Mouse (Mus musculus) stomach, postnatal 0 days (tissue): Measurements from ENCODE around the gene Trem1. TPM values are rescaled to one million over a fixed set of nuclear protein-coding genes. Genes with fewer than 3 reads are reported as not detected.

ENCODE experiments used
- ATAC-seq: fragments of 200-750 bp; cut with Nextera tagmentation; 2 replicates; pipeline ENCODE4 v1.8.0; 2017; ENCODE audit not compliant: low FRiP score, low TSS enrichment
- DNase-seq: peaks from one replicate; pipeline ENCODE4 v3.0.0-alpha.2; 2016; ENCODE audit warnings: low spot score
- H3K27ac ChIP-seq: fragments of 300-500 bp; sonication (generic); replicated peaks from 2 replicates; pipeline ENCODE4 v1.5.1; 2014; ENCODE audit warnings: mild to moderate bottlenecking, control low read depth
- H3K27me3 ChIP-seq: fragments of 300-500 bp; sonication (generic); 2 replicates; pipeline ENCODE4 v1.6.1; 2014; ENCODE audit warnings: low read length; ENCODE audit not compliant: control insufficient read depth, insufficient read depth
- H3K36me3 ChIP-seq: fragments of 300-500 bp; sonication (generic); 2 replicates; pipeline ENCODE4 v1.6.1; 2014; ENCODE audit warnings: low read length, mixed read lengths; ENCODE audit not compliant: control insufficient read depth, insufficient read depth
- H3K4me1 ChIP-seq: fragments of 300-500 bp; sonication (generic); replicated peaks from 2 replicates; pipeline ENCODE4 v1.6.1; 2014; ENCODE audit warnings: antibody characterized with exemption; ENCODE audit not compliant: control insufficient read depth, insufficient read depth
- H3K4me2 ChIP-seq: fragments of 300-500 bp; sonication (generic); replicated peaks from 2 replicates; pipeline ENCODE4 v1.6.1; 2014; ENCODE audit warnings: low read depth, mild to moderate bottlenecking, control low read depth, moderate library complexity
- H3K4me3 ChIP-seq: fragments of 300-500 bp; sonication (generic); 2 replicates; pipeline ENCODE4 v1.5.1; 2014; ENCODE audit warnings: low read depth, low read length, control low read depth
- H3K9ac ChIP-seq: fragments of 300-500 bp; sonication (generic); 2 replicates; pipeline ENCODE4 v1.6.1; 2014; ENCODE audit warnings: mild to moderate bottlenecking, low read length, control low read depth, mixed read lengths
- H3K9me3 ChIP-seq: fragments of 300-500 bp; sonication (generic); 2 replicates; pipeline ENCODE4 v1.6.1; 2016; ENCODE audit warnings: low read length; ENCODE audit not compliant: control insufficient read depth
- CTCF ChIP-seq: IDR thresholded peaks from 2 replicates; pipeline ENCODE4 v1.5.1; 2016; ENCODE audit warnings: antibody characterized with exemption, low read depth, mild to moderate bottlenecking, moderate library complexity
- EP300 ChIP-seq: optimal IDR thresholded peaks from 2 replicates; pipeline ENCODE3; 2016; ENCODE audit warnings: antibody characterized with exemption
- WGBS: fragments of 180-500 bp; shearing (Covaris S2); extraction: QIAGEN DNeasy Blood & Tissue Kit; methylation state at CpG from one replicate; pipeline ENCODE4 v1.1.7; 2014; 5-methylcytosine and 5-hydroxymethylcytosine counted together
- polyA plus RNA-seq: library from polyadenylated mRNA; unstranded; fragments of >200 nt; fragmentation: Nextera tagmentation; extraction: Ambion mirVana; gene quantifications from 2 replicates; pipeline ENCODE4 v1.2.1, GENCODE M21; 2015

The Trem1 gene
- polyA plus RNA-seq, 1 experiment from 2014 or later = not detected

- Histone ChIP-seq H3K9ac (no peak within 1 kb of the TSS), H3K4me1 (no peaks in the 10 kb centered on the region), H3K27ac (no peak within 1 kb of the TSS), H3K27me3 (no peaks in the 10 kb centered on the region), H3K4me3 (no peak within 1 kb of the TSS), H3K9me3 (no peaks in the 10 kb centered on the region), H3K36me3 (no peaks in the 10 kb centered on the region), H3K4me2 (no peak within 1 kb of the TSS)
- DNase-seq (no peak), ATAC-seq (no peak)
- no peak for TF ChIP-seq EP300
- TF ChIP-seq CTCF = no peak
- 76% methylated on average over 11 of the region's 11 CpGs for WGBS
Observed at GRCm38 (mm10) chr17:48247221-48247928, 14.8 kb downstream of the Trem1 start, which contains the start of gene Trem3. TSS of gene Trem3 (plus strand) at chr17:48247777.

DNA sequence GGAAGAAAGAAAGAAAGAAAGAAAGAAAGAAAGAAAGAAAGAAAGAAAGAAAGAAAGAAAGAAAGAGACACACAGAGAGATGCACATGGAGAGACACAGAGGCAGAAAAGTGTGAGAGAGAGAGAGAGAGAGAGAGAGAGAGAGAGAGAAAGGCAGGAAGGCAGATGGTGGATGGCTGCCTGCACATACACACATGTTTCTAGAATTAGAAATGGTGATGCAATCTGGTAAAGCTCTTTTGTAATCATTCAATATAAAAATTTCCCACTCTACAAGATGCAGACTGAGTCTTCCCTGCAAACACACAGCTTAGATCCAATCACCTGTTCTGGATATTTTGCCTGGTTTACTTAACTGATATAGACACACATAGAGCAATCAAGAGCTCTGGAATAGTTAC is 16.5 kb downstream of the Trem1 start:
- Histone ChIP-seq H3K9me3 (no peaks in the 10 kb centered on the region), H3K27me3 (no peaks in the 10 kb centered on the region), H3K4me3 (no peak overlapping the region), H3K27ac (no peak overlapping the region), H3K4me2 (no peak overlapping the region), H3K9ac (no peak overlapping the region), H3K36me3 (no peaks in the 10 kb centered on the region), H3K4me1 (no peaks in the 10 kb centered on the region)
- DNase-seq = no peak
- TF ChIP-seq CTCF = no peak
- no peak for TF ChIP-seq EP300
- no peak for ATAC-seq

- TF ChIP-seq EP300 (no peak), CTCF (no peak)
- WGBS = 72% methylated on average over 11 of the region's 11 CpGs
- H3K9me3 ChIP-seq = no peaks in the 10 kb centered on the region
Observed at GRCm38 (mm10) chr17:48249501-48249900, 16.9 kb downstream of the Trem1 start.

DNA sequence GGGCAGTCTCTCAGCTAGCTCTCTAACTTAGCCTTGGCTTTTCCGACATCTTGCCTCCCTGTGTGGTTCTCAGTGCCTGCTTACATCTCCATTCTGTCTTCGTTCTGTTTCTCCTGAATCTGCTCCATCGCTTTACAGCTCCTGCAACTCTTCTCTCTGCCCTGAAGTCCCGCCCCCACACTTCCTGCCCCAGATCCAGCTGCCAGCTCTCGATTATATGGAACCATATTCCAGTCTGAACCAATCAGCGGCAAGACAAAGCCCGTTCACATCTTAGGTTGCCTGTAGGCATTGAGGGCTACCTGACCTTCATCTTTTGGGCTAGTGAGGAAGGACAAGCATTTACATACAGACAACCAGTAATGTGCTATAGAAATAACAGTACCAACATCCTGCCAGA is 18.1 kb downstream of the Trem1 start:
- H3K4me2 ChIP-seq = no peak overlapping the region
- H3K27me3 ChIP-seq = no peaks in the 10 kb centered on the region
- TF ChIP-seq EP300 (no peak), CTCF (no peak)
- H3K4me3 ChIP-seq = no peak overlapping the region
- no peak overlapping the region for H3K27ac ChIP-seq
- H3K9ac ChIP-seq = no peak overlapping the region
- WGBS = 82% methylated on average over 7 of the region's 7 CpGs
- no peaks in the 10 kb centered on the region for H3K36me3 ChIP-seq
- no peaks in the 10 kb centered on the region for H3K9me3 ChIP-seq
- H3K4me1 ChIP-seq = no peaks in the 10 kb centered on the region
- ATAC-seq (no peak), DNase-seq (no peak)

More at GRCm38 (mm10) chr17:48249501-48249900, 16.9 kb downstream of the Trem1 start:
- H3K4me3 ChIP-seq = no peak overlapping the region
- ATAC-seq (no peak), DNase-seq (no peak)
- H3K27ac ChIP-seq = no peak overlapping the region
- no peak overlapping the region for H3K4me2 ChIP-seq
- H3K9ac ChIP-seq = no peak overlapping the region
- H3K27me3 ChIP-seq = no peaks in the 10 kb centered on the region
- no peaks in the 10 kb centered on the region for H3K36me3 ChIP-seq
- H3K4me1 ChIP-seq = no peaks in the 10 kb centered on the region

DNA sequence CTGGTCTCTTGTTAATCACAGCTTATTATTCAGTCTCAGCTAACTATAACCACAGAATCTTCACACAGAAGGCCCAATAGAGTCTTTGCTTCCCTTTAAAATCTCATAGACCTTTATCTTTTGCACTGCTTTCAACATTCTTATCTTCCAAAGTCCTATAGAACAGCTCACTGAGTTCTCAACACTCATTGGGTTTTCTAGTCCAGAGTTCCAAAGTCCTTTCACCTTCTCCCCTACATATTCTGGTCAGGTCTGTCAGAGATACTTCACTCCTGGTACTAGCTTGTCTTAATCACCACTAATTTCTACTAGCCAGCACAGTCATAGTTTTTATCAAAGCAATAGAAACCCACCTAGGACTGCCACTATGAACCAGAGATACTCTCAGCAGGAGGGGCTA is 24.0 kb downstream of the Trem1 start:
- ATAC-seq = no peak
- Histone ChIP-seq H3K4me1 (no peaks in the 10 kb centered on the region), H3K36me3 (no peaks in the 10 kb centered on the region)

DNA sequence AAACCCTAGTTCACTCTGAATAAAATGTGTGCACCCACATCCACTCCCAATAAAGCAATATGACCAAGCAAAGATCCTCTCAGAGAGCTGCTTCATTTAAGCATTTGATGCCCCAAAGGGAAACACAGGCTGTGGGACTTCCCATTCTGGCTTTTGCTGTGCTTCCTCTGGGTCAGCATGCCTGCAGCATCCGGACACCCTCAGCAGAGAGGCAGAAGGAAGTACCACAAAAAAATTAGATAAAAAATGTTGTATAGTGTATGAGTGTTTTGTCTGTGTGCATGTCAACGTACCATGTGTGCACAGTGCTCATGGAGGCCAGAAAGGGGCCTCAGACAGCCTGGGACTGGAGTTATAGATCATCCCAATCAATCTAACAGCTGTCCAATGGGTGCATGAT is 29.3 kb downstream of the Trem1 start:
- Histone ChIP-seq H3K4me3 (no peak overlapping the region), H3K36me3 (no peaks in the 10 kb centered on the region), H3K27ac (no peak overlapping the region), H3K4me1 (no peaks in the 10 kb centered on the region), H3K9me3 (0 out of 2 replicates have a peak, but pooled peaks cover 3% of the 10 kb centered on the region), H3K9ac (no peak overlapping the region), H3K4me2 (no peak overlapping the region), H3K27me3 (no peaks in the 10 kb centered on the region)
- ATAC-seq = no peak
- no peak for DNase-seq
- TF ChIP-seq EP300 = no peak
- WGBS = 59% methylated on average over 2 of the region's 2 CpGs

More for the DNA sequence above, 24.0 kb downstream of the Trem1 start:
- H3K27ac ChIP-seq = no peak overlapping the region
- H3K9ac ChIP-seq = no peak overlapping the region
- H3K4me2 ChIP-seq = no peak overlapping the region
- H3K27me3 ChIP-seq = no peaks in the 10 kb centered on the region
- no peak for DNase-seq
- no peak overlapping the region for H3K4me3 ChIP-seq
- H3K9me3 ChIP-seq = 0 out of 2 replicates have a peak, but pooled peaks cover 3% of the 10 kb centered on the region
- TF ChIP-seq EP300 (no peak), CTCF (no peak)
